Mouse (Mus musculus) lung, postnatal 0 days (tissue): ENCODE data around the gene Farsb. TPM values are rescaled to one million over a fixed set of nuclear protein-coding genes. Genes with fewer than 3 reads are reported as not detected.

ENCODE experiments used
- ATAC-seq: fragments of 200-750 bp; cut with Nextera tagmentation; 2 replicates; pipeline ENCODE4 v1.8.0; 2017; ENCODE audit warnings: moderate library complexity
- DNase-seq: peaks from one replicate; pipeline ENCODE4 v3.0.0-alpha.2; 2016; ENCODE audit warnings: low spot score
- H3K27ac ChIP-seq: fragments of 300-500 bp; sonication (generic); 2 replicates; pipeline ENCODE4 v1.5.1; 2014; ENCODE audit warnings: antibody characterized with exemption, mild to moderate bottlenecking, low read length, mixed read lengths
- H3K27me3 ChIP-seq: fragments of 300-500 bp; sonication (generic); replicated peaks from 2 replicates; pipeline ENCODE4 v1.6.1; 2014; ENCODE audit warnings: low read length, mixed read lengths; ENCODE audit not compliant: insufficient read depth
- H3K36me3 ChIP-seq: fragments of 300-500 bp; sonication (generic); 2 replicates; pipeline ENCODE4 v1.6.1; 2014; ENCODE audit warnings: low read length, mixed read lengths; ENCODE audit not compliant: insufficient read depth
- H3K4me1 ChIP-seq: fragments of 300-500 bp; sonication (generic); 2 replicates; pipeline ENCODE4 v1.6.1; 2014; ENCODE audit warnings: antibody characterized with exemption, low read depth, low read length, mixed read lengths; ENCODE audit not compliant: insufficient read depth
- H3K4me2 ChIP-seq: fragments of 300-500 bp; sonication (generic); replicated peaks from 2 replicates; pipeline ENCODE4 v1.6.1; 2014; ENCODE audit warnings: low read depth, mild to moderate bottlenecking, low read length, moderate library complexity, mixed read lengths
- H3K4me3 ChIP-seq: fragments of 300-500 bp; sonication (generic); 2 replicates; pipeline ENCODE4 v1.5.1; 2014; ENCODE audit warnings: low read depth, low read length
- H3K9ac ChIP-seq: fragments of 300-500 bp; sonication (generic); replicated peaks from 2 replicates; pipeline ENCODE4 v1.6.1; 2014; ENCODE audit warnings: low read depth, mild to moderate bottlenecking
- H3K9me3 ChIP-seq: fragments of 300-500 bp; sonication (generic); 2 replicates; pipeline ENCODE4 v1.6.1; 2016; ENCODE audit warnings: low read length, mixed read lengths
- CTCF ChIP-seq: IDR thresholded peaks from 2 replicates; pipeline ENCODE4 v1.5.1; 2016; ENCODE audit warnings: antibody characterized with exemption, mild to moderate bottlenecking
- EP300 ChIP-seq: IDR thresholded peaks from 2 replicates; pipeline ENCODE4 v1.6.1; 2016; ENCODE audit warnings: antibody characterized with exemption, mild to moderate bottlenecking, control low read depth
- WGBS: fragments of 180-500 bp; shearing (Covaris S2); extraction: QIAGEN DNeasy Blood & Tissue Kit; methylation state at CpG from one replicate; pipeline ENCODE4 v1.1.7; 2014; 5-methylcytosine and 5-hydroxymethylcytosine counted together
- polyA plus RNA-seq: library from polyadenylated mRNA; unstranded; fragments of >200 nt; fragmentation: Nextera tagmentation; extraction: Ambion mirVana; gene quantifications from 2 replicates; pipeline ENCODE4 v1.2.1, GENCODE M21; 2015

The Farsb gene
- polyA plus RNA-seq, 1 experiment from 2014 or later = 41.8 TPM

- Histone ChIP-seq H3K36me3 (no peaks in the 10 kb centered on the region), H3K9me3 (no peaks in the 10 kb centered on the region), H3K27ac (no peak overlapping the region), H3K27me3 (no peaks in the 10 kb centered on the region), H3K4me3 (no peak overlapping the region), H3K4me2 (no peak overlapping the region), H3K4me1 (0 out of 2 replicates have a peak, but pooled peaks cover 5% of the 10 kb centered on the region), H3K9ac (no peak overlapping the region)
- peak; percentile 34; the same call in 1 of the 2 replicates for ATAC-seq
- DNase-seq = no peak
- TF ChIP-seq CTCF (no peak), EP300 (no peak)
- WGBS = 40% methylated on average over 3 of the region's 3 CpGs
Observed at GRCm38 (mm10) chr1:78426841-78427240, 61.9 kb downstream of the Farsb start.

GRCm38 (mm10) chr1:78425793-78426700 lies 62.6 kb downstream of the Farsb start:
- peak; percentile 37 for DNase-seq
- H3K27ac ChIP-seq = peak overlapping the region; percentile 57
- no peaks in the 10 kb centered on the region for H3K36me3 ChIP-seq
- H3K4me2 ChIP-seq = no peak overlapping the region
- no peaks in the 10 kb centered on the region for H3K27me3 ChIP-seq
- H3K4me3 ChIP-seq = no peak overlapping the region
- no peak overlapping the region for H3K9ac ChIP-seq
- 69% methylated on average over 7 of the region's 7 CpGs for WGBS
- no peak for TF ChIP-seq EP300
- TF ChIP-seq CTCF = no peak
- H3K9me3 ChIP-seq = no peaks in the 10 kb centered on the region
- 0 out of 2 replicates have a peak, but pooled peaks cover 5% of the 10 kb centered on the region for H3K4me1 ChIP-seq
- ATAC-seq = peak; percentile 60

DNA sequence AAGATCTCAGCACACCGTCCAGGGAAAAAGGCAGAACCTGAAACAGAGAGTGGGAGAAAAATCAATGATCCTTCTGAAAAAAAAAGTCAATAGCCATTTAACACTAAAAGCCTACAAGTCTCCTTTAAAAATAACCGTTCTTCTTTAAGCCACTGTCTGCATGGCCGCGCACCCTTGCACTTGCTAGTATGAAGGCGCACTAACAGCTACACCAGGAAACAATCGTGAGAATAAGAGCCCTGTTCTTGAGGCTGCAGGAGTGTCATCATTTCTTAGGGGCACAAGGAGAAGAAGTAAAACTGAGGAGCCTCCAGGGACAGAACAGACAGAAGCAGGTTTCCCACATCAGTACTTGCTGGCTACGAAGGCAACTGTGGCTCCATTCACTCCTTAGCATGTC lies 63.4 kb downstream of the Farsb start:
- no peaks in the 10 kb centered on the region for H3K36me3 ChIP-seq
- peak overlapping the region; percentile 57 for H3K27ac ChIP-seq
- 0 out of 2 replicates have a peak, but pooled peaks cover 5% of the 10 kb centered on the region for H3K4me1 ChIP-seq
- H3K4me3 ChIP-seq = no peak overlapping the region
- no peaks in the 10 kb centered on the region for H3K27me3 ChIP-seq
- ATAC-seq = no peak
- TF ChIP-seq EP300 (no peak), CTCF (no peak)
- WGBS = 84% methylated on average over 7 of the region's 7 CpGs
- no peak overlapping the region for H3K9ac ChIP-seq
- no peak for DNase-seq
- no peaks in the 10 kb centered on the region for H3K9me3 ChIP-seq
- H3K4me2 ChIP-seq = no peak overlapping the region

- peak; percentile 61 for DNase-seq
- H3K9ac ChIP-seq = no peak overlapping the region
- H3K36me3 ChIP-seq = no peaks in the 10 kb centered on the region
- no peak overlapping the region for H3K4me3 ChIP-seq
- no peaks in the 10 kb centered on the region for H3K9me3 ChIP-seq
- no peaks in the 10 kb centered on the region for H3K27me3 ChIP-seq
- no peak overlapping the region for H3K4me2 ChIP-seq
- no peak overlapping the region for H3K27ac ChIP-seq
- 63% methylated on average over 4 of the region's 4 CpGs for WGBS
- TF ChIP-seq EP300 (no peak), CTCF (no peak)
- 0 out of 2 replicates have a peak, but pooled peaks cover 5% of the 10 kb centered on the region for H3K4me1 ChIP-seq
- peak; percentile 49 for ATAC-seq
Observed at GRCm38 (mm10) chr1:78424848-78425247, 63.8 kb downstream of the Farsb start.

GRCm38 (mm10) chr1:78422576-78422975 lies 66.1 kb downstream of the Farsb start:
- WGBS = 56% methylated on average over 2 of the region's 2 CpGs
- peak; percentile 25; the same call in 1 of the 2 replicates for ATAC-seq
- 0 out of 2 replicates have a peak, but pooled peaks cover 3% of the 10 kb centered on the region for H3K4me1 ChIP-seq

GRCm38 (mm10) chr1:78421749-78422148 lies 66.9 kb downstream of the Farsb start:
- Histone ChIP-seq H3K27me3 (no peaks in the 10 kb centered on the region), H3K4me2 (no peak overlapping the region), H3K9ac (no peak overlapping the region), H3K9me3 (no peaks in the 10 kb centered on the region), H3K4me3 (no peak overlapping the region), H3K4me1 (no peaks in the 10 kb centered on the region), H3K27ac (no peak overlapping the region), H3K36me3 (no peaks in the 10 kb centered on the region)
- 69% methylated on average over 5 of the region's 5 CpGs for WGBS
- TF ChIP-seq EP300 = no peak
- DNase-seq (no peak), ATAC-seq (no peak)

More at GRCm38 (mm10) chr1:78422576-78422975, 66.1 kb downstream of the Farsb start:
- H3K9ac ChIP-seq = no peak overlapping the region
- no peak overlapping the region for H3K4me3 ChIP-seq
- H3K27me3 ChIP-seq = no peaks in the 10 kb centered on the region
- H3K4me2 ChIP-seq = no peak overlapping the region
- DNase-seq = peak; percentile 39
- TF ChIP-seq CTCF (no peak), EP300 (no peak)
- no peaks in the 10 kb centered on the region for H3K9me3 ChIP-seq
- no peak overlapping the region for H3K27ac ChIP-seq
- H3K36me3 ChIP-seq = no peaks in the 10 kb centered on the region
